Mouse (Mus musculus) limb, embryonic 15.5 days (tissue): Measurements from ENCODE around the gene Aldh3b3. TPM values are rescaled to one million over a fixed set of nuclear protein-coding genes. Genes with fewer than 3 reads are reported as not detected.
"Not testable (repeated sequence)": the region's sequence is repeated elsewhere in the genome, so short reads cannot be mapped to it uniquely, and the experiment has no call there.

ENCODE experiments used
- ATAC-seq: fragments of 200-750 bp; cut with Nextera tagmentation; 2 replicates; pipeline ENCODE4 v1.8.0; 2017; ENCODE audit warnings: low read depth, moderate TSS enrichment; ENCODE audit not compliant: insufficient number of reproducible peaks, low FRiP score, low TSS enrichment
- H3K27ac ChIP-seq: fragments of 300-500 bp; sonication (generic); 2 replicates; pipeline ENCODE4 v1.5.1; 2015; ENCODE audit warnings: moderate library complexity, mild to moderate bottlenecking, inconsistent platforms
- H3K27me3 ChIP-seq: fragments of 300-500 bp; sonication (generic); 2 replicates; pipeline ENCODE4 v1.6.1; 2015; ENCODE audit warnings: inconsistent platforms
- H3K36me3 ChIP-seq: fragments of 300-500 bp; sonication (generic); 2 replicates; pipeline ENCODE4 v1.6.1; 2015; ENCODE audit warnings: inconsistent platforms
- H3K4me1 ChIP-seq: fragments of 300-500 bp; sonication (generic); 2 replicates; pipeline ENCODE4 v1.6.1; 2015; ENCODE audit warnings: inconsistent platforms
- H3K4me2 ChIP-seq: fragments of 300-500 bp; sonication (generic); 2 replicates; pipeline ENCODE4 v1.6.1; 2015; ENCODE audit warnings: mild to moderate bottlenecking, inconsistent platforms
- H3K4me3 ChIP-seq: fragments of 300-500 bp; sonication (generic); 2 replicates; pipeline ENCODE4 v1.5.1; 2015; ENCODE audit warnings: mild to moderate bottlenecking, inconsistent platforms
- H3K9ac ChIP-seq: fragments of 300-500 bp; sonication (generic); 2 replicates; pipeline ENCODE4 v1.6.1; 2015; ENCODE audit warnings: inconsistent platforms
- H3K9me3 ChIP-seq: fragments of 300-500 bp; sonication (generic); 2 replicates; pipeline ENCODE4 v1.6.1; 2016; ENCODE audit warnings: inconsistent platforms
- WGBS: fragments of 180-500 bp; shearing (Covaris S2); methylation state at CpG from one replicate; pipeline ENCODE4 v1.1.7; 2015; 5-methylcytosine and 5-hydroxymethylcytosine counted together
- polyA plus RNA-seq: library from polyadenylated mRNA; unstranded; fragments of >200 nt; fragmentation: Nextera tagmentation; extraction: Ambion mirVana; gene quantifications from 2 replicates; pipeline ENCODE4 v1.2.1, GENCODE M21; 2015

Gene Aldh3b3
- polyA plus RNA-seq, 1 experiment from 2014 or later: 3.7 TPM

DNA sequence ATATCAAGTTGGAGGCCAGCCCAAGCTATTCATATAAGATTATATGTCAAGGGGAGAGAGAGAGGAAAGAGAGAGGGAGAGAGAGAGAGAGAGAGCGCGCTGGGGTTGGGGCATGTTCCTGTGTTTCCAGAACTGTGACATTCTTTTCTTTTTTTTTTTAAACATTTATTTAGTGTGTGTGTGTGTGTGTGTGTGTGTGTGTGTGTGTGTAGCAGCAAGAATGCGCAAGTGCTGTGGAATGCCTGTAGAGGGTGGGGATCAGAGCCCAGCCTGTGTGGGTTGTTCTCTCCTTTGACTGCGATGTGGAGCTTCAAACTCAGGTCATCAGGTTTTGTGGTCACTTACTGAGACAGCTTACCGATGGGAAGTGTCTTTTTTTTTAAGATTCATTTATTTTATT is 1.8 kb downstream of the Aldh3b3 start:
- 58% methylated on average over 5 of the region's 5 CpGs for WGBS
- Histone ChIP-seq H3K36me3 (no peaks in the 10 kb centered on the region), H3K27me3 (no peaks in the 10 kb centered on the region)

GRCm38 (mm10) chr19:3961805-3962204 is 3.4 kb downstream of the Aldh3b3 start:
- WGBS: 79% methylated on average over 6 of the region's 6 CpGs
- not testable (repeated sequence) for ATAC-seq, H3K27me3 ChIP-seq, H3K9me3 ChIP-seq, H3K27ac ChIP-seq, H3K36me3 ChIP-seq, H3K4me2 ChIP-seq, H3K4me3 ChIP-seq, H3K4me1 ChIP-seq, H3K9ac ChIP-seq

More for the DNA sequence above, 1.8 kb downstream of the Aldh3b3 start:
- Histone ChIP-seq H3K4me1 (peaks cover 4% of the 10 kb centered on the region), H3K27ac (no peak overlapping the region), H3K4me2 (no peak overlapping the region), H3K9ac (no peak overlapping the region), H3K9me3 (no peaks in the 10 kb centered on the region), H3K4me3 (no peak overlapping the region)
- ATAC-seq: no peak

- no peaks in the 10 kb centered on the region for H3K9me3 ChIP-seq
- H3K36me3 ChIP-seq: no peaks in the 10 kb centered on the region
- H3K4me3 ChIP-seq: no peak overlapping the region
- H3K4me2 ChIP-seq: no peak overlapping the region
- ATAC-seq: no peak
- no peak overlapping the region for H3K9ac ChIP-seq
- no peaks in the 10 kb centered on the region for H3K27me3 ChIP-seq
- WGBS: 21% methylated on average over 2 of the region's 2 CpGs
- H3K27ac ChIP-seq: no peak overlapping the region
- H3K4me1 ChIP-seq: peaks cover 4% of the 10 kb centered on the region
Measured at GRCm38 (mm10) chr19:3962469-3962868, 4.0 kb downstream of the Aldh3b3 start.

DNA sequence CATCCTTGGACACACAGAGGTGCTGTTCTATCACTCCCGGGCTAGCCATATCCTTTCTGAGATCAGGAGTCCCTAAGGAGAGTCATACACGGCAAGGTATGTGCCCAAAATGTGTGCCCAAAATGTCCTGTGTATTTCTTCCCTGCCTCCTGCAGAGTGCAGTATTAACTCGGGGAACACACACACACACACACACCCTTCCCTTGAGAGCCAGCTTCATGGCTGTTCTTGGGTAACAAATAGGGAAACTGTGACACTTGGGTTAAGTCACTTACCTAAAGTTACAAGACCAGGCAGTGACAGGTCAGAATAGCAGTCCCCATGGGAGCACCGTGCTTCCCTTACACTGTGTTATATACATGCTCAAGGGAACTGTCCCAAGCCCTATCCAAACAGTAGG is 5.6 kb downstream of the Aldh3b3 start:
- Histone ChIP-seq H3K4me3 (no peak overlapping the region), H3K9me3 (no peaks in the 10 kb centered on the region), H3K9ac (no peak overlapping the region), H3K27me3 (no peaks in the 10 kb centered on the region), H3K4me1 (peaks cover under 1% of the 10 kb centered on the region), H3K27ac (no peak overlapping the region), H3K36me3 (no peaks in the 10 kb centered on the region), H3K4me2 (no peak overlapping the region)
- WGBS: 66% methylated on average over 4 of the region's 4 CpGs
- ATAC-seq: no peak

DNA sequence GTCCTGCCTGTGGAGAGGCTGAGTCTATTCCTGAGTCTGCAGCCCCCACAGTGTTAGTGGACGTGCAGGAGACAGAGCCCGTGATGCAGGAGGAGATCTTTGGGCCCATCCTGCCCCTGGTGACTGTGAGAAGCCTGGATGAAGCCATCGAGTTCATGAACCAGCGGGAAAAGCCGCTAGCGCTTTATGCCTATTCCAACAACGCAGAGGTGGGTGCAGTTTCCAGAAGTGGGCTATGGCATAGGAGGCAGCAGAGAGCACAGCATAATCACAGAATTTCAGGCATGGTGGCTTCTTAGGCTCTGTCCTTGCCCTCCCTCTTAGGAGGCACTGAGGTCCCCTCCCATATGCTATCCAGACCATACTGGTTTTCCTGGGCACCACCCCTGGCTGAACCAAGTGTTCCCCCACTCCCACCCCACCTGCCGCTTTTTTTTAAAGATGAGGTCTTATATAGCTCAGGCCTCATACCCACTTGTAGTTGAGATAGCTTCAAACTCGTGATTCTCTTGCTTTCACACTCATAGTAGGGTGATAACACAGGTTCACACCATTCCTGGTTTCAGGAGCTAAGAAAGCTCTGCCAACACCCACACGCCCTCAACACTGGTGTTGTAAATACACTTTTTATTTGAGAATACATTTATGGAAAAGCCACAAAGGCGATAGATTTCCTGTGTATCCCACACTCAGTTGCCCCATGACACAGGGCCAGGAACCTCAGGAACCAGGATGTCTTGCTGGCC is 8.1 kb downstream of the Aldh3b3 start:
- Histone ChIP-seq H3K4me2 (no peak overlapping the region), H3K27ac (no peak overlapping the region), H3K4me1 (0 out of 2 replicates have a peak, but pooled peaks cover 4% of the 10 kb centered on the region), H3K9ac (no peak overlapping the region), H3K4me3 (no peak overlapping the region), H3K36me3 (no peaks in the 10 kb centered on the region), H3K27me3 (no peaks in the 10 kb centered on the region), H3K9me3 (no peaks in the 10 kb centered on the region)
- WGBS: 68% methylated on average over 11 of the region's 11 CpGs
- ATAC-seq: no peak

- Histone ChIP-seq H3K36me3 (no peaks in the 10 kb centered on the region), H3K9me3 (no peaks in the 10 kb centered on the region), H3K27me3 (no peaks in the 10 kb centered on the region), H3K4me1 (peaks cover 6% of the 10 kb centered on the region), H3K4me2 (no peak overlapping the region), H3K9ac (no peak overlapping the region), H3K27ac (no peak overlapping the region), H3K4me3 (no peak overlapping the region)
- WGBS: 55% methylated on average over 3 of the region's 3 CpGs
- no peak for ATAC-seq
Measured at GRCm38 (mm10) chr19:3967258-3967657, 8.8 kb downstream of the Aldh3b3 start.

- Histone ChIP-seq H3K9me3 (no peaks in the 10 kb centered on the region), H3K36me3 (no peaks in the 10 kb centered on the region), H3K27me3 (no peaks in the 10 kb centered on the region), H3K4me3 (no peak within 1 kb of the TSS), H3K4me2 (no peak within 1 kb of the TSS), H3K4me1 (peaks cover 19% of the 10 kb centered on the region), H3K27ac (peak within 1 kb of the TSS; percentile 35), H3K9ac (0 out of 2 replicates have a peak within 1 kb of the TSS, but pooled peaks have one; percentile 1)
- 24% methylated on average over 9 of the region's 9 CpGs for WGBS
- peak; percentile 51 for ATAC-seq
Measured at GRCm38 (mm10) chr19:3972229-3972628, 13.8 kb downstream of the Aldh3b3 start, which contains the start of gene Aldh3b2. TSS of gene Aldh3b2 (plus strand) at chr19:3972328.

- not testable (repeated sequence) for H3K4me3 ChIP-seq, H3K4me2 ChIP-seq, H3K9me3 ChIP-seq, H3K27ac ChIP-seq, H3K9ac ChIP-seq, H3K27me3 ChIP-seq, ATAC-seq, H3K36me3 ChIP-seq
- H3K4me1 ChIP-seq: peaks cover 18% of the 10 kb centered on the region
- 69% methylated on average over 6 of the region's 6 CpGs for WGBS
Measured at GRCm38 (mm10) chr19:3974608-3975007, 16.2 kb downstream of the Aldh3b3 start.

DNA sequence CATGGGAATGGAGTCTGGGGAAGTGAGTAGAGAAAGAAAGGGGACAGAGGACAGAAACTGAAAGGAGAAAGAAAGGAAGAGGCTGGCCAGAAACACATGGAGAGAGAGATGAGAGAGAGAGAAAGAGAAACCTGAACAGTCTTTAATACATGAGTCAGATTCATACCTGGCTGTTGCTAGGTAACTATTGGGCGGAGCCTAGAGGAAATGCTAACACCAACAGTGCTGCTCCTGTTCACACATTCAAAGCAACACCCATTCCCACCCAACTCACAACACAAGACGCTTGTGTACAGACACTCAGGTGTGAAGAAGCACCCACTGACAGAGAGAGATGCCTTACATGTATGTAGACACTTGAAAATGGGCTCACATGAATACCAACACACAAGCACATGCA is 17.4 kb downstream of the Aldh3b3 start:
- Histone ChIP-seq H3K9me3 (no peaks in the 10 kb centered on the region), H3K4me3 (no peak overlapping the region), H3K4me1 (peaks cover 18% of the 10 kb centered on the region), H3K36me3 (no peaks in the 10 kb centered on the region), H3K9ac (no peak overlapping the region), H3K27me3 (0 out of 2 replicates have a peak, but pooled peaks cover 2% of the 10 kb centered on the region), H3K27ac (no peak overlapping the region), H3K4me2 (no peak overlapping the region)
- WGBS: 69% methylated on average over 2 of the region's 2 CpGs
- no peak for ATAC-seq

- 10% methylated on average over 4 of the region's 4 CpGs for WGBS
- H3K27me3 ChIP-seq: 0 out of 2 replicates have a peak, but pooled peaks cover 3% of the 10 kb centered on the region
- no peak overlapping the region for H3K4me2 ChIP-seq
- no peak overlapping the region for H3K27ac ChIP-seq
- ATAC-seq: peak; percentile 7; the same call in 1 of the 2 replicates
- H3K4me3 ChIP-seq: no peak overlapping the region
- no peak overlapping the region for H3K9ac ChIP-seq
- H3K9me3 ChIP-seq: no peaks in the 10 kb centered on the region
- H3K4me1 ChIP-seq: peaks cover 4% of the 10 kb centered on the region
- no peaks in the 10 kb centered on the region for H3K36me3 ChIP-seq
Measured at GRCm38 (mm10) chr19:3980309-3980708, 21.9 kb downstream of the Aldh3b3 start.

DNA sequence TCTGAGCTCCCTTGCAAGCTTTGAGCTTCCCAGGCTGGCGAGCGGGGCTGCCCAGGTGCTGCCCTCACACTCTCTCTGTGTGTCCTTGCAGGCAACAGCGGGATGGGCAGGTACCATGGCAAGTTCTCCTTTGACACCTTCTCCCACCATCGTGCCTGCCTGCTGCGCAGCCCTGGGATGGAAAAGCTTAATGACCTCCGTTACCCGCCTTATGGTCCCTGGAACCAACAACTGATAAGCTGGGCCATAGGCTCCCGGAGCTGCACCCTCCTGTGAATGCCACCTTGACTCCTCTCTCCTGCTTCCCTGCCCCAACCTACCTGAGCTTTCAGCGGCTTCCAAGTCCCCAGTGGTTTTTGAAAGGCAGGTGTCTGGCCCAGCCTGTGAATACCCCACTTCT is 22.5 kb downstream of the Aldh3b3 start:
- H3K27ac ChIP-seq: no peak overlapping the region
- H3K9me3 ChIP-seq: no peaks in the 10 kb centered on the region
- no peak overlapping the region for H3K9ac ChIP-seq
- 74% methylated on average over 9 of the region's 9 CpGs for WGBS
- peaks cover 5% of the 10 kb centered on the region for H3K4me1 ChIP-seq
- no peaks in the 10 kb centered on the region for H3K36me3 ChIP-seq
- H3K27me3 ChIP-seq: 0 out of 2 replicates have a peak, but pooled peaks cover 3% of the 10 kb centered on the region
- ATAC-seq: no peak
- no peak overlapping the region for H3K4me3 ChIP-seq
- H3K4me2 ChIP-seq: no peak overlapping the region

GRCm38 (mm10) chr19:3983527-3984200 is 25.2 kb downstream of the Aldh3b3 start:
- H3K4me2 ChIP-seq: no peak overlapping the region
- H3K9ac ChIP-seq: no peak overlapping the region
- no peak for ATAC-seq
- WGBS: 49% methylated on average over 9 of the region's 9 CpGs
- H3K27ac ChIP-seq: no peak overlapping the region
- peaks cover 18% of the 10 kb centered on the region for H3K4me1 ChIP-seq
- H3K4me3 ChIP-seq: no peak overlapping the region
- no peaks in the 10 kb centered on the region for H3K36me3 ChIP-seq
- H3K9me3 ChIP-seq: no peaks in the 10 kb centered on the region
- H3K27me3 ChIP-seq: 0 out of 2 replicates have a peak, but pooled peaks cover 3% of the 10 kb centered on the region
